Mouse (Mus musculus) CH12.LX (cell line): Measurements from ENCODE around the gene Ccm2l. TPM values are rescaled to one million over a fixed set of nuclear protein-coding genes. Genes with fewer than 3 reads are reported as not detected.

Source experiments
- DNase-seq: peaks from one replicate; pipeline ENCODE4 v3.0.0-alpha.2; 2013; ENCODE audit errors: extremely low read depth
- H3K27ac ChIP-seq: 2 replicates; pipeline ENCODE4 v1.5.1; 2012; ENCODE audit warnings: low read depth, mild to moderate bottlenecking, control low read depth, moderate library complexity; ENCODE audit not compliant: insufficient read depth
- H3K27me3 ChIP-seq: replicated peaks from 2 replicates; pipeline ENCODE3; 2012; ENCODE audit warnings: inconsistent platforms
- H3K36me3 ChIP-seq, 2 experiments: replicated peaks in 1 of 2; 2 replicates each; pipeline versions ENCODE3 to v1.6.1; 2012; ENCODE audit warnings: inconsistent platforms in 1 of 2, low read length in 1 of 2, mild to moderate bottlenecking in 1 of 2, mixed read lengths in 1 of 2, moderate library complexity in 1 of 2; ENCODE audit not compliant: control insufficient read depth in 1 of 2, insufficient read depth in 1 of 2
- H3K4me1 ChIP-seq, 2 experiments: 2 replicates each; pipeline ENCODE4 v1.6.1; 2012; ENCODE audit warnings: inconsistent platforms in 1 of 2, moderate library complexity in 1 of 2; ENCODE audit not compliant: insufficient read depth in 2 of 2, control insufficient read depth in 1 of 2
- H3K4me2 ChIP-seq: 2 replicates; pipeline ENCODE4 v1.6.1; 2012; ENCODE audit warnings: low read depth, mild to moderate bottlenecking, control low read depth; ENCODE audit not compliant: poor library complexity, insufficient read depth, severe bottlenecking
- H3K4me3 ChIP-seq, 3 experiments: fragments of 150-350 bp in 1 of 3; sonication (generic) in 1 of 3; replicated peaks in 1 of 3; 2 replicates each; pipeline versions ENCODE3 to v1.5.1; 2011 to 2012; ENCODE audit warnings: low read depth in 2 of 3, low read length in 2 of 3, mild to moderate bottlenecking in 2 of 3, moderate library complexity in 2 of 3, control low read depth in 1 of 3, improper control_type of control experiment in 1 of 3, inconsistent platforms in 1 of 3, mixed read lengths in 1 of 3; ENCODE audit not compliant: poor library complexity in 1 of 3
- H3K79me2 ChIP-seq: replicated peaks from 2 replicates; pipeline ENCODE4 v1.6.1; 2012; ENCODE audit warnings: mild to moderate bottlenecking, moderate library complexity; ENCODE audit not compliant: control insufficient read depth, poor library complexity, insufficient read depth, severe bottlenecking; ENCODE audit errors: extremely low read depth
- H3K9ac ChIP-seq: 2 replicates; pipeline ENCODE4 v1.6.1; 2012; ENCODE audit warnings: low read depth, mild to moderate bottlenecking, control low read depth, moderate library complexity; ENCODE audit not compliant: insufficient read depth
- H3K9me3 ChIP-seq: replicated peaks from 2 replicates; pipeline ENCODE3; 2012; ENCODE audit warnings: low read length, inconsistent platforms, mixed read lengths
- BHLHE40 ChIP-seq: IDR thresholded peaks from 2 replicates; pipeline ENCODE4 v1.6.1; 2011; ENCODE audit warnings: mild to moderate bottlenecking, low read depth, low read length, improper control_type of control experiment
- CTCF ChIP-seq, 2 experiments: IDR thresholded peaks in 1 of 2; conservative IDR thresholded peaks in 1 of 2; 2 replicates each; pipeline ENCODE4 v1.5.1; 2011 to 2012; ENCODE audit warnings: low read depth in 2 of 2, low read length in 2 of 2, improper control_type of control experiment in 1 of 2, inconsistent platforms in 1 of 2, mild to moderate bottlenecking in 1 of 2, moderate library complexity in 1 of 2
- EP300 ChIP-seq: IDR thresholded peaks from 2 replicates; pipeline ENCODE4 v1.6.1; 2011; ENCODE audit warnings: low read length, improper control_type of control experiment
- HCFC1 ChIP-seq: IDR thresholded peaks from 2 replicates; pipeline ENCODE4 v1.6.1; 2012; ENCODE audit warnings: low read depth, mild to moderate bottlenecking, inconsistent platforms, low read length, improper control_type of control experiment
- IRF4 ChIP-seq: IDR thresholded peaks from 2 replicates; pipeline ENCODE4 v1.6.1; 2014; ENCODE audit warnings: low read depth, mild to moderate bottlenecking, inconsistent platforms, low read length, improper control_type of control experiment
- JUN ChIP-seq: IDR thresholded peaks from 2 replicates; pipeline ENCODE4 v1.6.1; 2011; ENCODE audit warnings: low read depth, mild to moderate bottlenecking, low read length, improper control_type of control experiment, moderate library complexity; ENCODE audit not compliant: insufficient read depth
- JUND ChIP-seq: conservative IDR thresholded peaks from 2 replicates; pipeline ENCODE4 v1.6.1; 2011; ENCODE audit warnings: low read depth, low read length, improper control_type of control experiment
- MAZ ChIP-seq: IDR thresholded peaks from 2 replicates; pipeline ENCODE4 v1.6.1; 2012; ENCODE audit warnings: low read depth, mild to moderate bottlenecking, inconsistent platforms, low read length, improper control_type of control experiment, moderate library complexity
- MEF2A ChIP-seq: IDR thresholded peaks from 2 replicates; pipeline ENCODE4 v1.6.1; 2014; ENCODE audit warnings: low read depth, mild to moderate bottlenecking, inconsistent platforms, low read length, improper control_type of control experiment, borderline replicate concordance
- MXI1 ChIP-seq: IDR thresholded peaks from 2 replicates; pipeline ENCODE4 v1.6.1; 2011; ENCODE audit warnings: mild to moderate bottlenecking, low read depth, low read length, improper control_type of control experiment
- NRF1 ChIP-seq: IDR thresholded peaks from 2 replicates; pipeline ENCODE4 v1.6.1; 2014; ENCODE audit warnings: low read depth, mild to moderate bottlenecking, inconsistent platforms, low read length, improper control_type of control experiment, moderate library complexity
- PAX5 ChIP-seq: IDR thresholded peaks from 2 replicates; pipeline ENCODE4 v1.6.1; 2012; ENCODE audit warnings: low read length, inconsistent platforms, mixed read lengths
- POLR2A ChIP-seq: IDR thresholded peaks from 2 replicates; pipeline ENCODE4 v1.6.1; 2011; ENCODE audit warnings: low read depth, mild to moderate bottlenecking, improper control_type of control experiment, low read length
- POLR2AphosphoS2 ChIP-seq: IDR thresholded peaks from 2 replicates; pipeline ENCODE4 v1.6.1; 2011; ENCODE audit warnings: low read depth, low read length, improper control_type of control experiment
- RAD21 ChIP-seq: IDR thresholded peaks from 2 replicates; pipeline ENCODE4 v1.6.1; 2011; ENCODE audit warnings: low read depth, mild to moderate bottlenecking, low read length, improper control_type of control experiment, moderate library complexity
- SMC3 ChIP-seq: IDR thresholded peaks from 2 replicates; pipeline ENCODE4 v1.6.1; 2011; ENCODE audit warnings: low read depth, low read length, improper control_type of control experiment
- TBP ChIP-seq: conservative IDR thresholded peaks from 2 replicates; pipeline ENCODE4 v1.6.1; 2011; ENCODE audit warnings: low read depth, low read length, improper control_type of control experiment
- USF1 ChIP-seq: IDR thresholded peaks from 2 replicates; pipeline ENCODE4 v1.6.1; 2014; ENCODE audit warnings: low read depth, mild to moderate bottlenecking, inconsistent platforms, low read length, improper control_type of control experiment
- USF2 ChIP-seq: conservative IDR thresholded peaks from 2 replicates; pipeline ENCODE4 v1.6.1; 2011; ENCODE audit warnings: low read depth, low read length, improper control_type of control experiment
- ZKSCAN1 ChIP-seq: IDR thresholded peaks from 2 replicates; pipeline ENCODE4 v1.6.1; 2012; ENCODE audit warnings: low read depth, inconsistent platforms, low read length, improper control_type of control experiment, borderline replicate concordance
- ZMIZ1 ChIP-seq: IDR thresholded peaks from 2 replicates; pipeline ENCODE4 v1.6.1; 2012; ENCODE audit warnings: low read depth, mild to moderate bottlenecking, inconsistent platforms, low read length, improper control_type of control experiment
- dilution Hi-C: fragments of 300-500 bp; cut with MboI; formaldehyde crosslinking; loops from 2 replicates; pipeline ENCODE4 v1.14.3; 2020; ENCODE audit warnings: low sequenced_read_pairs; ENCODE audit not compliant: extremely low pct_unique_long_range_greater_than_20kb, extremely low pct_ligation_motif_present
- in situ Hi-C: fragments of 300-500 bp; cut with MboI; formaldehyde crosslinking; loops from 3 replicates; pipeline ENCODE4 v1.14.3; 2019; ENCODE audit warnings: low sequenced_read_pairs, low pct_ligation_motif_present, low pct_unique_long_range_greater_than_20kb, mixed read lengths
- polyA plus RNA-seq: library from polyadenylated mRNA; unstranded; fragments of >175 nt; gene quantifications from 2 replicates; pipeline ENCODE4 v1.2.1, GENCODE M21; 2012; ENCODE audit warnings: low read depth; ENCODE audit not compliant: insufficient read length
- total RNA-seq, 2 experiments: library from RNA; depleted of rRNA; stranded (reverse); fragments of 300-350 nt in 1 of 2; fragments of >200 nt in 1 of 2; gene quantifications; 2 replicates each; pipeline ENCODE4 v1.2.3; 2012 to 2014

The Ccm2l gene
- total and polyA plus RNA-seq, 3 experiments = not detected

GRCm38 (mm10) chr2:153131019-153131418 lies 65.3 kb downstream of the Ccm2l start:
- Histone ChIP-seq H3K4me1 (peaks cover 0 to 20% of the 10 kb centered on the region in 2 experiments; a peak in 2 of 4 replicates), H3K4me2 (no peak overlapping the region), H3K9me3 (no peaks in the 10 kb centered on the region), H3K36me3 (no peaks in the 10 kb centered on the region), H3K27me3 (peaks cover 80% of the 10 kb centered on the region), H3K27ac (no peak overlapping the region), H3K9ac (no peak overlapping the region), H3K4me3 (no peak overlapping the region), H3K79me2 (no peaks in the 10 kb centered on the region)
- dilution Hi-C loops = no loop called here
- no peak for DNase-seq
- TF ChIP-seq ZKSCAN1 = no peak
- TF ChIP-seq POLR2A = no peak
- TF ChIP-seq BHLHE40 = peak; percentile 58
- TF ChIP-seq ZMIZ1 = no peak
- no peak for TF ChIP-seq USF1
- TF ChIP-seq JUND = no peak
- no peak for TF ChIP-seq MXI1
- peak in 1 of 2 experiments; percentile 72; a peak in 2 of 4 replicates for TF ChIP-seq CTCF (conservative IDR thresholded peaks at IDR 0.05 in 1 of 2, IDR thresholded peaks at IDR 0.05 in 1 of 2; ENCODE audit: low read depth in 2 of 2, low read length in 2 of 2)
- no peak for TF ChIP-seq MEF2A
- TF ChIP-seq NRF1 = no peak
- TF ChIP-seq POLR2AphosphoS2 = no peak
- TF ChIP-seq MAZ = no peak
- no peak for TF ChIP-seq HCFC1
- no peak for TF ChIP-seq PAX5
- TF ChIP-seq IRF4 = no peak
- TF ChIP-seq USF2 = no peak
- TF ChIP-seq SMC3 = peak; percentile 64
- peak; percentile 55 for TF ChIP-seq RAD21
- no peak for TF ChIP-seq JUN
- TF ChIP-seq TBP = no peak
- TF ChIP-seq EP300 = no peak
- in situ Hi-C loops = loop anchor here (25.0 kb wide), 1 partner anchor 456 kb away; no protein-coding TSS in a partner anchor

Other genes starting within 250 kb of the Ccm2l start
- 47.7 and 80.3 TPM in 2 replicates for gene Bcl2l1, start 234.2 kb upstream of the Ccm2l start, total RNA-seq (2012; rRNA removed)
- gene Bcl2l1, start 234.2 kb upstream of the Ccm2l start, total RNA-seq (2014; rRNA removed) = 13.7 and 21.3 TPM in 2 replicates
- gene Bcl2l1, start 234.2 kb upstream of the Ccm2l start, polyA plus RNA-seq = 33.2 and 34.5 TPM in 2 replicates
- 66.1 and 70.9 TPM in 2 replicates for gene Tpx2, start 218.0 kb upstream of the Ccm2l start, total RNA-seq (2012; rRNA removed)
- gene Tpx2, start 218.0 kb upstream of the Ccm2l start, total RNA-seq (2014; rRNA removed) = 98.0 and 105 TPM in 2 replicates
- gene Tpx2, start 218.0 kb upstream of the Ccm2l start, polyA plus RNA-seq = 123 and 127 TPM in 2 replicates
- 0.47 and 0.97 TPM in 2 replicates for gene Mylk2, start 154.6 kb upstream of the Ccm2l start, total RNA-seq (2012; rRNA removed)
- 1.3 TPM in 2 replicates for gene Mylk2, start 154.6 kb upstream of the Ccm2l start, total RNA-seq (2014; rRNA removed)
- 2.4 TPM in 2 replicates for gene Mylk2, start 154.6 kb upstream of the Ccm2l start, polyA plus RNA-seq
- gene Foxs1, start 132.7 kb upstream of the Ccm2l start, total RNA-seq (2012; rRNA removed) = 6.1 and 7.1 TPM in 2 replicates
- 7.8 and 9.1 TPM in 2 replicates for gene Foxs1, start 132.7 kb upstream of the Ccm2l start, total RNA-seq (2014; rRNA removed)
- gene Foxs1, start 132.7 kb upstream of the Ccm2l start, polyA plus RNA-seq = 7.6 and 9.5 TPM in 2 replicates
- gene Dusp15, start 114.3 kb upstream of the Ccm2l start, total RNA-seq (2012; rRNA removed) = 0.08 TPM in 1 of 2 replicates, not detected in the other
- gene Dusp15, start 114.3 kb upstream of the Ccm2l start, total RNA-seq (2014; rRNA removed) = not detected in 2 replicates
- gene Dusp15, start 114.3 kb upstream of the Ccm2l start, polyA plus RNA-seq = 0.13 and 0.16 TPM in 2 replicates
- gene Ttll9, start 103.5 kb upstream of the Ccm2l start, total RNA-seq (2012; rRNA removed) = 1.4 and 1.7 TPM in 2 replicates
- gene Ttll9, start 103.5 kb upstream of the Ccm2l start, total RNA-seq (2014; rRNA removed) = 1.5 and 1.6 TPM in 2 replicates
- 1.7 and 1.9 TPM in 2 replicates for gene Ttll9, start 103.5 kb upstream of the Ccm2l start, polyA plus RNA-seq
- gene Pdrg1, start 50.5 kb upstream of the Ccm2l start, total RNA-seq (2012; rRNA removed) = 50.9 and 65.1 TPM in 2 replicates
- gene Pdrg1, start 50.5 kb upstream of the Ccm2l start, total RNA-seq (2014; rRNA removed) = 24.5 and 26.1 TPM in 2 replicates
- 54.9 and 56.4 TPM in 2 replicates for gene Pdrg1, start 50.5 kb upstream of the Ccm2l start, polyA plus RNA-seq
- not detected in 2 replicates for gene Xkr7, start 34.1 kb upstream of the Ccm2l start, total RNA-seq (2012; rRNA removed)
- gene Xkr7, start 34.1 kb upstream of the Ccm2l start, total RNA-seq (2014; rRNA removed) = not detected in 2 replicates
- gene Xkr7, start 34.1 kb upstream of the Ccm2l start, polyA plus RNA-seq = not detected in 2 replicates
- 0.08 and 0.17 TPM in 2 replicates for gene Hck, start 42.5 kb downstream of the Ccm2l start, total RNA-seq (2012; rRNA removed)
- 0.68 and 0.78 TPM in 2 replicates for gene Hck, start 42.5 kb downstream of the Ccm2l start, total RNA-seq (2014; rRNA removed)
- gene Hck, start 42.5 kb downstream of the Ccm2l start, polyA plus RNA-seq = 0.60 and 0.63 TPM in 2 replicates
- gene Tm9sf4, start 95.3 kb downstream of the Ccm2l start, total RNA-seq (2012; rRNA removed) = 29.0 and 30.4 TPM in 2 replicates
- gene Tm9sf4, start 95.3 kb downstream of the Ccm2l start, total RNA-seq (2014; rRNA removed) = 13.3 and 13.6 TPM in 2 replicates
- gene Tm9sf4, start 95.3 kb downstream of the Ccm2l start, polyA plus RNA-seq = 43.0 and 51.1 TPM in 2 replicates
- 9.6 and 10.2 TPM in 2 replicates for gene Tspyl3, start 159.5 kb downstream of the Ccm2l start, total RNA-seq (2012; rRNA removed)
- 10.2 and 12.1 TPM in 2 replicates for gene Tspyl3, start 159.5 kb downstream of the Ccm2l start, total RNA-seq (2014; rRNA removed)
- 16.5 and 16.9 TPM in 2 replicates for gene Tspyl3, start 159.5 kb downstream of the Ccm2l start, polyA plus RNA-seq
- gene Plagl2, start 175.5 kb downstream of the Ccm2l start, total RNA-seq (2012; rRNA removed) = 11.5 and 18.0 TPM in 2 replicates
- 5.1 and 8.1 TPM in 2 replicates for gene Plagl2, start 175.5 kb downstream of the Ccm2l start, total RNA-seq (2014; rRNA removed)
- 36.6 and 52.7 TPM in 2 replicates for gene Plagl2, start 175.5 kb downstream of the Ccm2l start, polyA plus RNA-seq
- 20.4 and 25.6 TPM in 2 replicates for gene Pofut1, start 175.6 kb downstream of the Ccm2l start, total RNA-seq (2012; rRNA removed)
- gene Pofut1, start 175.6 kb downstream of the Ccm2l start, total RNA-seq (2014; rRNA removed) = 19.4 and 22.8 TPM in 2 replicates
- gene Pofut1, start 175.6 kb downstream of the Ccm2l start, polyA plus RNA-seq = 15.0 and 15.6 TPM in 2 replicates
- gene Kif3b, start 225.5 kb downstream of the Ccm2l start, total RNA-seq (2012; rRNA removed) = 9.9 and 10.6 TPM in 2 replicates
- 8.5 and 9.1 TPM in 2 replicates for gene Kif3b, start 225.5 kb downstream of the Ccm2l start, total RNA-seq (2014; rRNA removed)
- gene Kif3b, start 225.5 kb downstream of the Ccm2l start, polyA plus RNA-seq = 15.8 and 16.5 TPM in 2 replicates